Mouse (Mus musculus) WW6 (cell line): ENCODE results near the gene Ssx2ip.

ENCODE experiments used
- DNase-seq: peaks from one replicate; pipeline ENCODE4 v3.0.0-alpha.2; 2013; ENCODE audit warnings: low read depth, low spot score

The Ssx2ip gene

GRCm38 (mm10) chr3:146435533-146435932 is 31.1 kb downstream of the Ssx2ip start:
- no peak for DNase-seq

- DNase-seq = no peak
Observed at GRCm38 (mm10) chr3:146436114-146436513, 31.7 kb downstream of the Ssx2ip start.

- no peak for DNase-seq
Observed at GRCm38 (mm10) chr3:146440011-146440410, 35.6 kb downstream of the Ssx2ip start.

- no peak for DNase-seq
Observed at GRCm38 (mm10) chr3:146440422-146440821, 36.0 kb downstream of the Ssx2ip start.

- DNase-seq = no peak
Observed at GRCm38 (mm10) chr3:146442484-146442883, 38.0 kb downstream of the Ssx2ip start.

- DNase-seq = no peak
Observed at GRCm38 (mm10) chr3:146442936-146443335, 38.5 kb downstream of the Ssx2ip start.

- no peak for DNase-seq
Observed at GRCm38 (mm10) chr3:146443380-146443779, 38.9 kb downstream of the Ssx2ip start.

GRCm38 (mm10) chr3:146444880-146445279 is 40.4 kb downstream of the Ssx2ip start:
- DNase-seq = no peak

- DNase-seq = no peak
Observed at GRCm38 (mm10) chr3:146447156-146447555, 42.7 kb downstream of the Ssx2ip start.

GRCm38 (mm10) chr3:146447598-146447997 is 43.2 kb downstream of the Ssx2ip start:
- no peak for DNase-seq

GRCm38 (mm10) chr3:146448372-146448771 is 43.9 kb downstream of the Ssx2ip start:
- no peak for DNase-seq

- DNase-seq = no peak
Observed at GRCm38 (mm10) chr3:146448969-146449368, 44.5 kb downstream of the Ssx2ip start.

- DNase-seq = no peak
Observed at GRCm38 (mm10) chr3:146449745-146450250, 45.4 kb downstream of the Ssx2ip start, which contains the start of gene Ctbs. Gene Ctbs (plus strand): TSS chr3:146449795.

GRCm38 (mm10) chr3:146450371-146450841 is 46.0 kb downstream of the Ssx2ip start:
- DNase-seq = peak; percentile 76

- DNase-seq = no peak
Observed at GRCm38 (mm10) chr3:146451375-146451774, 46.9 kb downstream of the Ssx2ip start.

GRCm38 (mm10) chr3:146462939-146463338 is 58.5 kb downstream of the Ssx2ip start:
- DNase-seq = no peak

GRCm38 (mm10) chr3:146469226-146469625 is 64.8 kb downstream of the Ssx2ip start:
- no peak for DNase-seq

GRCm38 (mm10) chr3:146472657-146473056 is 68.2 kb downstream of the Ssx2ip start:
- DNase-seq = no peak

GRCm38 (mm10) chr3:146473741-146474140 is 69.3 kb downstream of the Ssx2ip start:
- no peak for DNase-seq

GRCm38 (mm10) chr3:146474428-146474827 is 70.0 kb downstream of the Ssx2ip start:
- DNase-seq = no peak

- DNase-seq = no peak
Observed at GRCm38 (mm10) chr3:146482044-146482443, 77.6 kb downstream of the Ssx2ip start.

GRCm38 (mm10) chr3:146486464-146486863 is 82.0 kb downstream of the Ssx2ip start:
- DNase-seq = no peak
